Mouse (Mus musculus): ENCODE data around the gene Slc2a13.

Gene Slc2a13

DNA sequence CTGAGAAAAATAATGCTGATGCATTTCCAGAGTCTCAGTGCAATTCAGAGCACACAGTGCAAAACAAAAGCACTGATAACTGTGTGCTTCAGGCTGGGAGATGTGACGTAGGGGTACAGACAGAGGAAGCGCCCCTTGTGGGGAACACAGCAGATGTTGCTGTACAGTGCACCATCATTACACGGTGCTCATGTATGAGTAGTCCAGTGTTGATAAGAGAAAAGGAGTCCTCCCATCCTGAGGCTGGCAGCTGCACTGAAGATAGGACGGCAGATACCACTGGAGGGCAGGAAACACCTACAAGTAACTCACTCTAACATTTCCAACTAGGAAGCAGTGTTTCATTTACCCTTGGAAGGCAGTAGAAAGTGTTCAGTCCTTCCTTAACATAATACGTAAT lies 312.5 kb downstream of the Slc2a13 start:
- no peak for DNase-seq

DNA sequence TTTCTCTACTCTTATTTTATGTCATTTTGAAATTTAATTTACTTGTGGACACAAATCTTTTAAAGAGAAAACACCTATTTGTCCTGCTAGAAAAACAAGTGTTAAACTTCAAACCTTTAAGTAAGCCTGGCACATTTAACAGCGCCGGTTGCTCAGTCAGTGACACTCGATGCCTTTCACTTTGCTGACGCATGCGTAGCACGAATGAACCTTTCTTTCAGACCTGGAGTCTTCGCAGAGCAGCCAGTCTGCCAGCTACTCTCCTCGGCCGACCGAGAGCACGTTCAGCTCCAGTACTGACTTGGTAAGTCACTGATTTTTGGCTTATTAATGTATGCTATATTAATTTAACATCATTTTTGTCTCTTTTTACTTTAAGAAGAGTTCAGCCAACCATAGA lies 315.9 kb downstream of the Slc2a13 start:
- no peak for DNase-seq

- no peak for DNase-seq
Measured at GRCm38 (mm10) chr15:91255308-91255707, 317.8 kb downstream of the Slc2a13 start.

GRCm38 (mm10) chr15:91252956-91253355 lies 320.1 kb downstream of the Slc2a13 start:
- no peak for DNase-seq

DNA sequence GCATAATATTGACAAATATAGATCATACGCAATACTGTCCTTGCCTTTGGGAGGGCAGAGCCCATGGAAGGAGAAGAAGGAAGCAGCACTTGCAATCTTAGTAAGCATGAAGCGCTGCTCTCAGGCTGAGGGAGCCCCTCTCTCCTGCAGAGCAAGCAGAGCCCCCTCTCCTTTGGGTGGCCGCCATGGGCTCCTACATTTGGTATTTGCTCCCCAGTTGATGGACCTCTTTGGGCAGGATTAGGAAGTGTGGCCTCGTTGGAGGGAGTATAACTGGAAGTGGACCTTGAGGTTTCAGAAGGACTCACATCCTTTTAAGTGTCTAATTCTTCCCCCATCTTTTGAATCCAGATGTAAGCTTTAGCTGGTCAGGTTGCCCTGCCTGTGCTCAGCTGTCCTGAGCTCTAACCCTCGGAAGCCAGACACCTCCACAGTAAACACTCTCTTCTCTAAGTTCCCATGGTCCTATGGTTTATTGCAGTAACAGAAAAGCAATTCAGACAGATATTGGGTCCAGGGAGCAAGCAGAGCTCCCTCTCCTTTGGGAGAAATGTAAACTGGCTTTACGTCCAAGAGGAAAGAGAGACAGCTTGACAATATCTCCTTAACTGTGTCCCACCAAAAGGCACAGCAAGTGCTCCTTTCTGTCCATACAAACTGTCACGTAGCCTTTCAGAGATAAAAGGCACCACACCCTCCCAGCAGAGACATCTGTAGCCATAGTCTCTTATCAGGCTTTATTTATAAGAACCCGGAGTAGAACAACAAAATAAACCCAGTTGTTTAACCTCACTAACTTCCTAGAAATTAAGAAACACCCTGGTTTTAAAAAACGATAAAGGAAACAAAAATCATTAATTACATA lies 321.3 kb downstream of the Slc2a13 start:
- DNase-seq: no peak

DNA sequence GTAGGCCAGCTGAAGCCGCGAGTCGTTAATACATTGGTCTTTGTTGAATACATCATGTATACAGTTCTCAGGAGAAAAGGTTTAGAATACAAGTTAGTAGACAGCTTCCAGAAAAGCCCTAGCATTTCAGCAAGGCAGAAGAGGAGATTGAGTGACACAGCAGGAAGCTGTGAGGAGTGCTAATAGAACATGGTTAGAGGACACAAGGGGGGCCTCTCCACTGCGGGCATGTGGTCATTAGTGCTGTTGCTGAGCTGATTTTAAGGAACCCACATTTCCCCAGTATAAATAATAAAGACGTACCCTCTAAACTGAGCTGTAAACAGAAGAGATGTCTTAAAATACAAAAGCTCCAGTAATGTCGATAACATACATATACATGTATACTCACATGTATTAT lies 322.2 kb downstream of the Slc2a13 start:
- no peak for DNase-seq

DNA sequence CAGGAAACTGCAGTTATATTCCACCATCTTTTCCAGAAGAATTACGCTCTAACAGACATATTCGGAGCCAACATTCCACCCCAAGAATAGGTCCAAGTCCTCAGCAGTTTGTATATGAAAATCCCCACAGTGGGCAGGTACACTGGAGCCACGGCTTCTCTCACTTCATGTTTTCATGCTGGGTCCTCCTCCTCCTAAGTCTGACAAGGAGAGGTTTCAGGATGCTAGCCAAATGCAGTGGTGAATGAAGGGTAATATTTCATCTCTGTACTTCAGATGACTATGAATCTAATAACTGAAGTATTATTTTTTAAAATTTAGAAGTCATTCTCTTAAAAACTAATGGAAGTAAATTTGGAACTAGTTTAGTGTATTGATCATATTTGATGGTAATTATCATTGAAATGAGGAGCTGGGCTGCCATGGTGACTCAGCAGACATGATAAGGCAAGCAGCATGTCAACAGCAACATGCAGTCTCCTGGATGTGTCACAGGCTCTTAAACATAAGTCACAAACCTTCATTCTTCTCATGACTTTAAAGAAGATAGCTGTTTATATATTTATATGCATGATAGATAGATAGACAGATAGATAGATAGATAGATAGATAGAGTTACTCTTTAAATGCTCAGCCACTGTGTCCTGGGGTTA lies 332.3 kb downstream of the Slc2a13 start:
- no peak for DNase-seq

GRCm38 (mm10) chr15:91237294-91237693 lies 335.8 kb downstream of the Slc2a13 start:
- DNase-seq: no peak
